Mouse (Mus musculus) limb, embryonic 11.5 days (tissue): ENCODE data around the gene Sorcs2. TPM values are rescaled to one million over a fixed set of nuclear protein-coding genes. Genes with fewer than 3 reads are reported as not detected.
"Not testable (repeated sequence)": the region's sequence is repeated elsewhere in the genome, so short reads cannot be mapped to it uniquely, and the experiment has no call there.

Experiments
- ATAC-seq: fragments of 200-750 bp; cut with Nextera tagmentation; 2 replicates; pipeline ENCODE4 v1.8.0; 2017; ENCODE audit warnings: low read depth; ENCODE audit not compliant: insufficient number of reproducible peaks, low FRiP score, low TSS enrichment
- DNase-seq: peaks from one replicate; pipeline ENCODE4 v3.0.0-alpha.2; 2015; ENCODE audit warnings: low spot score
- H3K27ac ChIP-seq: fragments of 300-500 bp; sonication (generic); replicated peaks from 2 replicates; pipeline ENCODE4 v1.5.1; 2014; ENCODE audit warnings: low read depth, mild to moderate bottlenecking, low read length
- H3K27me3 ChIP-seq: fragments of 300-500 bp; sonication (generic); 2 replicates; pipeline ENCODE4 v1.6.1; 2014; ENCODE audit warnings: mild to moderate bottlenecking, low read length, mixed read lengths; ENCODE audit not compliant: control insufficient read depth, insufficient read depth
- H3K36me3 ChIP-seq: fragments of 300-500 bp; sonication (generic); 2 replicates; pipeline ENCODE4 v1.6.1; 2014; ENCODE audit warnings: mild to moderate bottlenecking, low read length, moderate library complexity, mixed read lengths; ENCODE audit not compliant: control insufficient read depth, insufficient read depth
- H3K4me1 ChIP-seq: fragments of 300-500 bp; sonication (generic); 2 replicates; pipeline ENCODE4 v1.6.1; 2014; ENCODE audit warnings: low read length, mixed read lengths; ENCODE audit not compliant: control insufficient read depth, insufficient read depth
- H3K4me2 ChIP-seq: fragments of 300-500 bp; sonication (generic); 2 replicates; pipeline ENCODE4 v1.6.1; 2014; ENCODE audit warnings: low read depth, mild to moderate bottlenecking, moderate library complexity; ENCODE audit not compliant: severe bottlenecking
- H3K4me3 ChIP-seq: fragments of 300-500 bp; sonication (generic); 2 replicates; pipeline ENCODE4 v1.5.1; 2014; ENCODE audit warnings: low read depth, low read length
- H3K9ac ChIP-seq: fragments of 300-500 bp; sonication (generic); 2 replicates; pipeline ENCODE4 v1.6.1; 2014; ENCODE audit warnings: mild to moderate bottlenecking, low read length
- H3K9me3 ChIP-seq: fragments of 300-500 bp; sonication (generic); 2 replicates; pipeline ENCODE4 v1.6.1; 2016; ENCODE audit warnings: low read length; ENCODE audit not compliant: control insufficient read depth
- WGBS: fragments of 180-500 bp; shearing (Covaris S2); extraction: QIAGEN DNeasy Blood & Tissue Kit; methylation state at CpG from one replicate; pipeline ENCODE4 v1.1.7; 2014; 5-methylcytosine and 5-hydroxymethylcytosine counted together
- polyA plus RNA-seq: library from polyadenylated mRNA; unstranded; fragments of >200 nt; fragmentation: Nextera tagmentation; extraction: Ambion mirVana; gene quantifications from 2 replicates; pipeline ENCODE4 v1.2.1, GENCODE M21; 2014

Sorcs2 gene
- polyA plus RNA-seq, 1 experiment from 2014 or later, result 6.4 TPM

DNA sequence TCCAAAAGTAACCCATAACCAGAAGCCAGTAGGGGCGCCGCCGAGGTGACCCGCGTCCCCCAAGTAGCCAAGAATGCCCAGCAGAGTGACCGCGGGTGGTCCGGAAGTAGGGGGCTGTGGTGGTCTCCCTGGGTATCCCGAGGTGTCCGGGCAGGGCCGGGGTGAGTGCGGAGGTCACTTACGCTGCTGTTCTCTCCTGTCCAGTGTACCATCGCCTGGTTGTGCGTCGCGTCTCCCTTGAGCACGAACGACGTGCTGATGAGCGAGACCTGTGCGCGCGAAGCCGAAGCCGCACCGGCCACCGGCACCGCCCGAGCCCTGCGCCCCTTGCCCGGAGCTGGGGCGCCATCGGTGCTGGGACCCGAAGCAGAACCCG, 567 bp downstream of the Sorcs2 start:
- no peaks in the 10 kb centered on the region for H3K36me3 ChIP-seq
- H3K9me3 ChIP-seq, result no peaks in the 10 kb centered on the region; the same call in 1 of the 2 replicates
- DNase-seq (peak; percentile 71), ATAC-seq (no peak)
- peak overlapping the region; percentile 88 for H3K9ac ChIP-seq
- peak overlapping the region; percentile 99 for H3K4me2 ChIP-seq
- peak overlapping the region; percentile 68 for H3K4me3 ChIP-seq
- no peaks in the 10 kb centered on the region for H3K27me3 ChIP-seq
- peaks cover 5% of the 10 kb centered on the region; the same call in 1 of the 2 replicates for H3K4me1 ChIP-seq
- no peak overlapping the region for H3K27ac ChIP-seq
- 0% methylated on average over 36 of the region's 36 CpGs for WGBS

DNA sequence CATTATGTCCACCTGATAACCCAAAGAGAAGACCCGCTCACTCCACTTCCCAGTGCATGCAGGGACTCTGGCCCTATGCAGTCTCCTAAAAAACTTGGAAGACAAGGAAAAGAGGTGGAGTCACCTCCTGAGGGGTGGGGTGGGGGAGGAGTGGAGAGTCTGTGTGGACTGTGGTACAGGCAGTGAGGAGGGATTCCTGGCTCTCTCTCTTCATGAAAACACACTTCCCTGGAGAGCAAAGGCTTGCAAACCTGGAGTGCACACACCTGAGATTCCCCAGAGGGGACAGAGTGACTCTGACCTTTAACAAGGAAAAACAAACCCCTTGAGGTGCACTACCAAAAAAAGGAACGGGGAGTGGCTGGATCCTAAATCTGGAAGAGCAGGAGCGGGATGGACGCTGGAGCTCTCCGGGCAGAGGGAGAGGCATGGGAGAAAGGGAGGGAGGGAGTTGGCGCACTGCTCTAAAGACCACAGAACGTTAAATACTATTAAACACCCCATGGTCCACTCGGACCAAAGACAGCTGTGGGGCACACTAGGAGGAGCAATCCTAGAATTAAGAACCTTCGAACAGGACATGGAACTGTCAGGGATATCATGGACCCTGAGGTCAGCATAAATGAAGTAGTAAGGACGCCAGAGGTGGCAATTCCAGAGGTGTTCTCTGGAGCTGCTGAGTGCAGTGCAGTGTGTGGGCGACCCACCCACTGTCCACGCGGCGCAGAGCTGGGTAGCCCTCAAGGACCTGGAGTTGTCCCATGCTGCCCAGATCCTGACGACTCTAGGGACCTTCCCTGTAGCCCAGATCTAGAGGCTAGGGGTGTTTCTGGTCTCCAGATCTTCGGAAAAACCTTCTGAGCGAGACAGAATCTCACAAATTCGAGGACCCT, 1.2 kb downstream of the Sorcs2 start:
- Histone ChIP-seq H3K27ac (no peak overlapping the region), H3K9ac (peak overlapping the region; percentile 88; the same call in 1 of the 2 replicates), H3K4me1 (peaks cover 5% of the 10 kb centered on the region; the same call in 1 of the 2 replicates), H3K27me3 (0 out of 2 replicates have a peak, but pooled peaks cover 2% of the 10 kb centered on the region), H3K4me2 (peak overlapping the region; percentile 99), H3K36me3 (no peaks in the 10 kb centered on the region), H3K9me3 (no peaks in the 10 kb centered on the region), H3K4me3 (peak overlapping the region; percentile 68)
- WGBS, result 5% methylated on average over 18 of the region's 18 CpGs
- ATAC-seq (no peak), DNase-seq (no peak)

DNA sequence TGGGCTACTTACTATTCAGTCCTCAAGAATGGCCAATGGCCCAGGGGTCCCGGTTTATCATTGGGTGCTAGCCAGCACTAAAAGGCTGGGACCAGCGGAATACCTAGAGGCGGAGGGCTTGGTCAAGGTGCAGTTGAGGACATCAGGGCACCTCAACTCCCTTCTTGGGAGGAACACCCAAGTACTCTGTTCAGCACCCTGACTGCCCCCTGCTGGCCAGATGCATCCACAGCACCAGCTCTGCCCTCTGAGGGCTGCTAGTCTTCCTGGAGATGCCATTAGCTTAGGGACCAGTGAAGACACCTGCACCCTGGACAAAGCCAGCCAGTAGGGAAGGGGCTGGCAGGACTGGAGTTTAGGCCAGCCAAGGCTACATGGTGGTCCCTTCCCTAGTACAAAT, 1.9 kb downstream of the Sorcs2 start:
- Histone ChIP-seq H3K9ac (no peak overlapping the region), H3K27me3 (0 out of 2 replicates have a peak, but pooled peaks cover 2% of the 10 kb centered on the region), H3K36me3 (no peaks in the 10 kb centered on the region), H3K4me3 (no peak overlapping the region), H3K27ac (no peak overlapping the region), H3K9me3 (no peaks in the 10 kb centered on the region), H3K4me1 (peaks cover 5% of the 10 kb centered on the region; the same call in 1 of the 2 replicates), H3K4me2 (peak overlapping the region; percentile 99; the same call in 1 of the 2 replicates)
- WGBS, result 69% methylated on average over 3 of the region's 3 CpGs
- ATAC-seq (no peak), DNase-seq (peak; percentile 90)

DNA sequence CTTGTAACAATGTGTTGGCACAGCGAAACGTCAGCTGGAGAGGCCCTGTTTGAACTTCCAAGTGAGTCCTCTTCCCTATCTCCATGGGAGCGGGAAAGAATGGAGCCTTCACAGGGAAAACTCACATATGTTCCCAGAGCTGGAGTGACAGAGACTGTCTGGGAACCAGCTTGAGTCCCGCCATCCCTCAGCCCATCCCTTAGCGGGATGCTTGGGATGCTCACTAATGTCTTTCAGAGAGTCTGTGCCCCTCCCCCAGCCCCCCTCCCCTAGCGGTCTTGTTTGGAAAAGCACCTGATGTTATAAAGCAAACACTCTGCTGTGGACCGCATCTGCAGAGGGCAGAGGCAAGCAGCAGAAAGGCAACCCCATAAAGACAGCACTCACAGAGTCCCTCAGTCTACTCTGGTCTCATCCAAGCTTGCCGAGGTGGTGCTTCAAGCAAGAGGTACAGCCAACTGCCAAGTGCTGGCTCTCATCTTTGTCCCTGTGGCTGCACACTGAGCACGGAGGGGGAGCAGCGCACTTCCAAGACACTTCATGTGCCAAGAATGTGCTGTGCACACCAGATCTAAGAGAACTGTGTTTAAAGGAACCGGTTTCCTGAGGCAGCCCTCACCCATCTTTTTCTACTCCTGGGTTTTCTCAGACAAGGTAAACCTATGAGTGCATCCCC, 3.0 kb downstream of the Sorcs2 start:
- no peak overlapping the region for H3K4me2 ChIP-seq
- H3K9me3 ChIP-seq, result no peaks in the 10 kb centered on the region
- H3K27me3 ChIP-seq, result 0 out of 2 replicates have a peak, but pooled peaks cover 2% of the 10 kb centered on the region
- H3K4me1 ChIP-seq, result peaks cover 5% of the 10 kb centered on the region; the same call in 1 of the 2 replicates
- H3K4me3 ChIP-seq, result no peak overlapping the region
- ATAC-seq, result no peak
- WGBS, result 51% methylated on average over 11 of the region's 11 CpGs
- H3K36me3 ChIP-seq, result no peaks in the 10 kb centered on the region
- no peak overlapping the region for H3K9ac ChIP-seq
- no peak overlapping the region for H3K27ac ChIP-seq
- DNase-seq, result no peak

DNA sequence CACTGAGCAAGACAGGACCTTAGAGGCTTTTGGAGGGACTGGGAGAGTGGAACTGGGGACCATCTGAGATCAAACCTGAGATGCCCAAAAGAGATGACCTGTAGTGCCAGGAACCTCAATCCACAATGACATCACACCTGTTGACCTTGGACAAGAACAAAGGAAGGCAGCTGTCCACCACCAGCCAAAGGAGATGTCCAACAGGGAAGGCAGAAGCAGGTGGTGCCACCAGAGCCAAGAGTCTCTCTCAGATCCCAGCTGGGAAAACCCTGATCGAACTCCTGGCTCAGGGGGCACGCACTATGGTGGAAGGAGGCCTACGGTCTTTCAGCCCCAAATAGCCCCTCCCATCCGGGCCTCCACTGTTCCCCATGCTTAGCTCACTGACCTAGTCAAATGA, 6.2 kb downstream of the Sorcs2 start:
- H3K4me2 ChIP-seq, result no peak overlapping the region
- no peak overlapping the region for H3K27ac ChIP-seq
- 0 out of 2 replicates have a peak, but pooled peaks cover 2% of the 10 kb centered on the region for H3K27me3 ChIP-seq
- H3K9ac ChIP-seq, result no peak overlapping the region
- H3K4me1 ChIP-seq, result peaks cover 10% of the 10 kb centered on the region; the same call in 1 of the 2 replicates
- DNase-seq (no peak), ATAC-seq (no peak)
- 88% methylated on average over 4 of the region's 4 CpGs for WGBS
- no peak overlapping the region for H3K4me3 ChIP-seq
- H3K9me3 ChIP-seq, result no peaks in the 10 kb centered on the region
- no peaks in the 10 kb centered on the region for H3K36me3 ChIP-seq

DNA sequence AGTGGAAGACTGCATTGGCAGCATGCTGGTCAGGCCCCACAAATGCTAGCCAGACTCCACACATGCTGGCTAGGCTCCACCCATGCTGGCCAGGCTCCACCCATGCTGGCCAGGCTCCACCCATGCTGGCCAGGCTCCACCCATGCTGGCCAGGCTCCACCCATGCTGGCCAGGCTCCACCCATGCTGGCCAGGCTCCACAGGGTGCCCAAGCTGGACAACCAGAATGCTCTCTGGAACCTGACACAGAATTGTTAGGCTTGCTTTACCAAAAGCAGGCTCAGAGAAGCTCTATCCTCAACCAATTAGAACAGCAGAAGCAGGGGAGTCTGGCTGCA, 7.4 kb downstream of the Sorcs2 start:
- not testable (repeated sequence) for H3K27ac ChIP-seq, DNase-seq, H3K9ac ChIP-seq, H3K9me3 ChIP-seq, H3K36me3 ChIP-seq, H3K27me3 ChIP-seq, ATAC-seq, H3K4me3 ChIP-seq, H3K4me2 ChIP-seq
- H3K4me1 ChIP-seq, result peaks cover 16% of the 10 kb centered on the region

DNA sequence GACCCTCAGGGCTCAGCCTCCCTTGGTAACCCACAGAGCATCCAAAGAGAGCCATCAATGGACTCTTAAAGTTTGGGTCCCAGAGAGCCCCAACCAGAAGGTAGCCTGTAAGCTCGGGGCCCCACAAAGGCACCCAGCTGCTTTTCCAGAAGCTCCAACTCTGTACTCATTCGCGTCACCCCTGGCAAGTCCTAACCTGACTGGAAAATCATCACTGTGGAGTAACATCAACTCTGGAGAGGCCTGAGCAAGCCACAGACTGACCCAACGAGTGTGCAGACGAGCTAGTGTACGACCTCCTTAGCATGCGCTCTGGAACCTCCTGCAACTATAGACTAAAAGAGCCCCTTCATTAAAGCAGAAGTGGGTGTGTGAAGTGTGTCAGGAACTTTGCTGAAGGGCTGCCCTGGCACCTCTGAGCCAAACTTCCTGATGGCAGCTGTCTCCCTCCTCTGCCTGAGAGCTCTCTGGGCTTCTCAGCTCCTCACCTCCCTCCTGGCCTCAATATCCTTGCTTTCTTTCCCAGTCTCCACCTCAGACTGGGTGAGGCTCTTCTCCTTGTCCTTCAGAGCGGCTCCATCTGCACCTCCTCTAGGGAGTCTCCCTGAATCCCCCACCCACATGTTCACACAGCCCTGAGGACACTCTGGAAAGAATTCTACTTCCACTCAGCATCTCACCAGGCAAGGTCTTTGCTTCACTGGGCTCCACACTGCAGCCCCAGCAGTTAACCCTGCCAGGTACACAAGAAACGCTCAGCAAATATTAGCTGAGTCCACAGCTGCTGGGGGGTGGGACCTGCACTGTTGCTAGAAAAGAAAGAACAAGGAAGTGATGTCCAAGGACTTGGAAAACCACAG, 8.0 kb downstream of the Sorcs2 start:
- DNase-seq, result no peak
- Histone ChIP-seq H3K9ac (no peak overlapping the region), H3K27me3 (0 out of 2 replicates have a peak, but pooled peaks cover 2% of the 10 kb centered on the region), H3K4me1 (peaks cover 18% of the 10 kb centered on the region), H3K4me3 (no peak overlapping the region), H3K36me3 (no peaks in the 10 kb centered on the region), H3K27ac (no peak overlapping the region), H3K9me3 (no peaks in the 10 kb centered on the region), H3K4me2 (no peak overlapping the region)
- no peak for ATAC-seq
- 77% methylated on average over 9 of the region's 9 CpGs for WGBS

DNA sequence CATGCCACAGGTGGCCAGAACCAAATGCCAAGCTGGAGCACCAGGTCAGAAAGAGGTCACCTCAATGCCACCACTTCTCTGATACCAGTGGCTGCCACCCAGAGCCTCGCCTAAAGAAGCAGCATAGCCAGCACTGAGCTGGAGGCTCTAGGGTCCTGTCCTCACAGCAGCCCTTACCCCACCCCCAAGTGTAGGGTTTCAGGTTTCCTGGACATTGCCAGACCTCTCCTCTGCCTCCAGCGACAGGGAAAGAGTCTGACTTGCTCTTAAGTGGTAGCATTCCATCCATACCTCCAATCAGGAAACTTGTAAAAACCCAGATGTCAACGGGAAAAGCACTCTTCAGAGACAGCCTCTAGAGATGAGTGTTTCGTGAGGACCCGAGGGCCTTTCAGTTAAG, 12.9 kb downstream of the Sorcs2 start:
- under 1% methylated on average over 5 of the region's 5 CpGs for WGBS
- Histone ChIP-seq H3K36me3 (no peaks in the 10 kb centered on the region), H3K27ac (peak overlapping the region; percentile 79; the same call in 1 of the 2 replicates), H3K9ac (no peak overlapping the region), H3K9me3 (no peaks in the 10 kb centered on the region), H3K27me3 (no peaks in the 10 kb centered on the region), H3K4me2 (no peak overlapping the region), H3K4me3 (no peak overlapping the region), H3K4me1 (peaks cover 29% of the 10 kb centered on the region)
- peak; percentile 84 for DNase-seq
- ATAC-seq, result peak; percentile 86
